Mouse (Mus musculus): Measurements from ENCODE around the gene Gon7. TPM values are rescaled to one million over a fixed set of nuclear protein-coding genes. Genes with fewer than 3 reads are reported as not detected.

Gon7 gene
- total RNA-seq, 2 experiments from 2014 or later = 12.7 to 12.9 TPM

- no peak for DNase-seq
Observed at GRCm38 (mm10) chr12:102743036-102743588, 14.5 kb downstream of the Gon7 start.

- no peak for DNase-seq
Observed at GRCm38 (mm10) chr12:102742056-102742455, 15.5 kb downstream of the Gon7 start.

DNA sequence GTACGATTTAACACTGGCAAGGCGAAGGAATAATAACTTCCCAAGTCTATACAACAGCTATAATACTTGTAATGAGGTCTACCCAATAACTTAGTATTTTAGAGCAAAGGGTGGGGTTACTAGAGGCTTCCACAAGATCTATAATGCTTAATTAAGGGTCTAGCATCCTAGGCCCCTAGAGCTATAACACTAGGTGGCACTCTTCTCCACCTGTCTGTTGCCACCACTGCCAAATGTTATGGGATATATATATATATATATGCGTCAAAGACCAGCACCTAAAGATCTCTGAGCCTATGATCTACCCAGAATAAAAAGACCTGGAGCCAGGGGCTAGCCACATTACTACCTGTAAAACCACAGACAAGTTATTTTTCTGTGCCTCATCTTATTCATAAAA is 17.3 kb downstream of the Gon7 start:
- no peak for DNase-seq

DNA sequence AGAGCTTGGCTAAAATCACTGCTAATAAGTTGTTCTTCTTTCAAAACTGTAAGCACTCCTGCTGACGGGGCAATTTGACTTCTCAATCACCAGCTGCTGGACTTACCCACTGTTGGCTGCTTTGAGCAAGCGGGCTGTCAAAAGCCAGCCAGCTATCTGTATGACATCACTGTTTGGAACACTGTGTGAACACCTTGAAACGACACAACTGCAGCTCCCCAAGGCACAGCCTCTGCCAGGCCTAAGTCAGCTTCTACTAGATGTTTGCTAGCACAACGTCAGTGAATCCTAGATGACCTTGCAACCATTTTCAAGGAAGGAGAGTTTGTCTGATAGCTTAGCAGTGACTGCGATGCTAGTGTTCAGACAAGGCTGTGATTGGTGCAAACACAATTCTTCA is 18.5 kb downstream of the Gon7 start:
- peak; percentile 40 for DNase-seq

- DNase-seq = peak; percentile 78
Observed at GRCm38 (mm10) chr12:102733381-102733780, 24.2 kb downstream of the Gon7 start.

- DNase-seq = peak; percentile 46
Observed at GRCm38 (mm10) chr12:102730798-102731619, 26.6 kb downstream of the Gon7 start.

DNA sequence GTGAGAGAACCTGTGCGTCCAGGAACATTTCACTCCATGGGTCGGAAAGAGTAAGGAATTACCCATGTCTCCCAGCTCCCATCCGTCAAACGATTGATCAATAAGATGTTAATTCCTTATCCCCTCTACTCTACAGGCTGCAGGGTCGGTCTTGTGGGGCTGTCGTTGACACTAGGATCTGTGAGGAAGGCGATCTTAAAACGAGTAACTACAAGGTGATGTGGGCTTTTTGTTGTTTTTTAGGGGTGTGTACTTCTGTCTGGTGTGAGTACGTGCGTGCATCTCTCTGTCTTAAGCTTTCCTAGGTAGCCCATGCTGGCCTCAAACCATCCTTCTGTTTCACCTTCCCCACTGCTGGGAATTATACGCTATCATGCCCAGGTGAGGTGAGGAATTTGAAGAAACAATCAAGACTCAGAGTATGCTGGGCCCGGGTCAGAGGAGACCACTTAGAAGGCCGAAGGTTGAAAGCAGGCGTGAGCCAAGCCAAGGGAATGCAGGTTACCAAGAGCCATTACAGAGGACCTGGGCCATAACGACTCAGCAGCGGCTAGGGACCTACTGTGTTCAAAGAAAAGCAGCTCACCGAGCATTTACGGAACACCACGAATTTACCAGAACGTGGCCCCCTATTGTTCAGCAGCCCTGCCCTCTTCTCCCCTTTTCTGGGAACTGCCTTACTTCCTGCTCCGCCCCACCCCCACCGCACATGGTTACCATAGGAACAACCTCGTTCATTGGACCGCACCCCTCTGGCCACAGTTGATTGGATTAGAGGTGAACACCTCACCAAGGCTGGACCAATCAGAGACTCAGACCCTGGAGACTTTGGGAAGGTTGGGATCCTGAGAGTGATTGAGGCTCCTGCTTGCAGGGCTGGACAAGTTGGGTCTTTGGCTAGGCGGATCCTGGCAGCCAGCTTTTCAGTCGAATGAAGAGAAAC is 27.5 kb downstream of the Gon7 start:
- DNase-seq = peak; percentile 69

DNA sequence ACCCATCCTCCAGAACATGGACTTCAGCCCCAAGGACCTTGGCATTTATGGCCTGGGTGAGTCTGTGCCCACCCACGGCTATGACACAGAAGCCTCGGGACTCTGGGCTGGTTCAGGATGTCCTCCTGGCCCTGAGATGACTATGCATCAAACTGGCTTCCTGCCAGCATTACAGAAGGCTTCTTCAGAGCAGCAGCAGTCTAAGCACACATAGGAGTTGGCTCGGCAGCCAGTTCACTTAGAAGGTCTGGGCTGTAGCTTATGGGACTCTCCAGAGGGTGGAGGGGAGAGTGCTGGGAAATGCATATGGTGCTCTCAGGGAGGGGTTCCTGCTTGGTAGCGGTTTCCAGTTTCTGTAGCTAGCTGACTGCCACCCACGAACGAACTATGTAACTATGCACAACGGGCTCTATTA is 31.8 kb downstream of the Gon7 start:
- DNase-seq = peak; percentile 63

- no peak for DNase-seq
Observed at GRCm38 (mm10) chr12:102725146-102725545, 32.5 kb downstream of the Gon7 start.

GRCm38 (mm10) chr12:102723861-102724260 is 33.7 kb downstream of the Gon7 start:
- no peak for DNase-seq

DNA sequence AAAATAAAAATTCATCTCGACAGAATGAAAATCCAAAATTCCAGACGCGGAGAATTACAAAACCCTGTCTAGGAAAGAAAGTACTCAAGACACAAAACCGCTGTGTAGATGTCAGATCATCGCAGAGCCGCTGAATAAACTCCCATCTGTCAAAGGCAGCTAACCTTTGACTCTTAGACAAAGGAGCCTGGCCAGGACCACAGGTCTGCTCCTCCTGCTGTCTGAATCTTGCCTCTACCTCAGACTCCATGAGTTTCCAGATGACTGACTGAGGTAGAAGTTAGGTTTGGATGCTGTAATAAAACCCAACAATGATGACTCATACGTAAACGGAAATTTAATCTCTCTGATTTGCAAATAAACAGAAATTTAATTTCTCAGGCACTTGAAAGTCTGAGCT is 34.6 kb downstream of the Gon7 start:
- DNase-seq = no peak

GRCm38 (mm10) chr12:102722451-102722850 is 35.2 kb downstream of the Gon7 start:
- no peak for DNase-seq

GRCm38 (mm10) chr12:102719552-102720315 is 37.9 kb downstream of the Gon7 start:
- peak; percentile 47 for DNase-seq

DNA sequence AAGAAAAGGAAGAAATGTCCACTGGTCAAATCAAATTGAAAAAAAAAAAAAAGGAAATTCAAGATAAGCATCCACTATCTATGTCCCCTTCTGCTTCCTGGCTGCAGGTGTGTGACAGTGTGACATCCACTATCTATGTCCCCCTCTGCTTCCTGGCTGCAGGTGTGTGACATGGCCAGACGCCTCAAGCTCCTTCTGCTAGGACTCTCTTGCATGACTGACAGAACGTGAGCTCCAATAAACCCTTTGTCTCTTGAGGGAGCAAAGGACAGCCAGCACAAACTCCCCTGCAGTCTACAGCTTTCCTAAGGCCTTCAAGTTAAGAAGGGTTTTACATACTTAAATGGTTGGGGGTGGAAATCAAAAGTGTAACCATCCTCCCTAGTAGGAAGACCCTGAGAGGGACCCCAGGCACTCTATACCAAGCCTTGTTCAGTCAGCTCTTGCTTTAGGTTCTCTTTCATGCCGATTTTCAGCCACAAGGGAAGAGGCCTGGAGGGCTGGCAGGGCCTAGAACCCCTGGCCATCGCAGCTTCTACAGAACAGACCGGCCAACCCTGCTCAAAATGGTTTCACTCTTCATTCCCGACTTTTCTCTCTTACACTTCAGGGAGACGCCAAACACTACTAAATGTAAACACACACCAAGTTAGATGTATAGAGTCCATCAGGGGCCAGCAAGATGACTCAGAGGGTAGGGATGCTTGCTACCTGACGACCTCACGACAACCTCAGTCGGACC is 42.8 kb downstream of the Gon7 start:
- DNase-seq = no peak

GRCm38 (mm10) chr12:102714116-102714515 is 43.5 kb downstream of the Gon7 start:
- DNase-seq = no peak

DNA sequence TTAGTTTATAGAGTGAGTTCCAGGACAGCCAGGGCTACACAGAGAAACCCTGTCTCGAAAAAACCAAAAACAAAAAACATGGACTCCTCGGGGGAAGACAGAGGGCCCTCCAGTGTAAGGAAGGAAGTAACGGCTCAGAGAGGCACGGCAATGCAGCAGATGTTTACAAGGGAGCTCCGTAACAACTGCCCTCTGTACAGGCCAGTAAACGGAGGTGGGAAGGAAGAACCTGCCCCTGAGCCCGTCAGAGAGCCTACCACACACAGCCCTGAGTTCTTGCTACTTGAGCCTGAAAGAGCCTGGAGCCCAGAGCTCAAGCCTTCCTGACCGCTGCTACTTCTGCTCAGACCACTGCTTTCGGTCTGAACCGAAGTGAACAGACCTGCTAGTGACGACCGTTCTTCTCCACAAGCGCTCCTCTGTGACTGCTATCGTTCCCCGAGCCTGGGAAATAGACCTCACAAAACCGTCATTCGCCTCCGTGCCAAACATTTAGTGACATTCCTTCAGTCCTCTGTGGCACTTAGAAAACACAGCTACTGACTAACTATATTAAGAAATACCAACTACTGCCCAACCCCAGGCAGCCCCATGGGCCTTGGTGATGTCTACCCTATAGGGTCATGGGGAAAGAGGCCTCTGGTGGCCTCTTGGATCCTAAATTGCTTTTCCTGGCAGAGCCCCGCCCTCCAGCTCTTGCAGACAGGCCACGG is 44.3 kb downstream of the Gon7 start:
- DNase-seq = peak; percentile 42

- no peak for DNase-seq
Observed at GRCm38 (mm10) chr12:102710851-102711375, 46.7 kb downstream of the Gon7 start.

- no peak for DNase-seq
Observed at GRCm38 (mm10) chr12:102709896-102710295, 47.7 kb downstream of the Gon7 start.

DNA sequence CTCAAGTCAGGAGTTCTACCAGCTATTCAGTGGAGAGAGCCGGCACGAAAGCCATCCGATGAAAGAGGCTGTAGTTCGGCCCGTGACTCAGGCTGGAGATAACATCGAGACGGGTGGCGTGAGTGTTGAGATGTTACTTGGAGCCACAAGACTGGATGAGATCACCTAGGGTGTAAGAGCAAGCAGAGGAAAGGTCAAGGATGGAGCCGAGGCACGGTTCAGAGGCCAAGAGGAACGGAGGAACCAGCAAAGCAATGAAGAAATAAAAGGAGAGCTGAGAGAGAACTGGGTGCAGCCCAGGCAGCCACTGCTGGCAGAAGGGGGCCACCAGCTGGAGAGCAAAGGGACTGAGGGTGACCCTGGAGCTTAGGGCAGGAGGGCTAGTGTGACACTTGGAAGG is 49.4 kb downstream of the Gon7 start:
- DNase-seq = peak; percentile 56

GRCm38 (mm10) chr12:102706833-102707463 is 50.7 kb downstream of the Gon7 start:
- no peak for DNase-seq

Measured in adrenal gland, postnatal 10 days (tissue).